Mouse (Mus musculus) left cerebral cortex, adult 18-20 months (tissue): ENCODE data around the gene Cfap74. TPM values are rescaled to one million over a fixed set of nuclear protein-coding genes. Genes with fewer than 3 reads are reported as not detected.
A peak's percentile ranks its signal among the peaks of the same experiment; 100 is the strongest.

Experiments
- DNase-seq, 2 experiments: peaks; one replicate each; pipeline ENCODE4 v3.0.0; 2021 to 2022; ENCODE audit warnings: low spot score in 2 of 2, mixed read lengths in 1 of 2
- total RNA-seq, 2 experiments: library from RNA; stranded (reverse); gene quantifications; 2 replicates each; pipeline ENCODE4 v1.2.3; 2021

Gene Cfap74
- total RNA-seq, 2 experiments from 2014 or later, result 12.0 to 13.1 TPM

- DNase-seq, result no peak
Observed at GRCm38 (mm10) chr4:155491529-155492130, 82.6 kb downstream of the Cfap74 start.

- peak; percentile 48 to 49 for DNase-seq
Observed at GRCm38 (mm10) chr4:155492131-155492633, 83.2 kb downstream of the Cfap74 start.

- DNase-seq, result no peak
Observed at GRCm38 (mm10) chr4:155494891-155495290, 85.9 kb downstream of the Cfap74 start.

- no peak for DNase-seq
Observed at GRCm38 (mm10) chr4:155497963-155498362, 89.0 kb downstream of the Cfap74 start.

- DNase-seq, result no peak
Observed at GRCm38 (mm10) chr4:155501126-155501525, 92.1 kb downstream of the Cfap74 start.

GRCm38 (mm10) chr4:155505067-155505466 lies 96.1 kb downstream of the Cfap74 start:
- no peak for DNase-seq

GRCm38 (mm10) chr4:155505671-155506295 lies 96.8 kb downstream of the Cfap74 start:
- DNase-seq, result no peak

GRCm38 (mm10) chr4:155508614-155509013 lies 99.6 kb downstream of the Cfap74 start:
- no peak for DNase-seq

- no peak for DNase-seq
Observed at GRCm38 (mm10) chr4:155510981-155511380, 102.0 kb downstream of the Cfap74 start.

- DNase-seq, result no peak
Observed at GRCm38 (mm10) chr4:155514810-155515209, 105.8 kb downstream of the Cfap74 start.

Other genes with a start within 250 kb of the Cfap74 start
- 100 to 1,000 TPM; 115 to 128 TPM for gene Ski, start 186.6 kb upstream of the Cfap74 start, total RNA-seq
- 10 to 100 TPM; 28.0 to 29.5 TPM for gene Faap20, start 159.4 kb upstream of the Cfap74 start, total RNA-seq
- 100 to 1,000 TPM; 216 to 223 TPM for gene Prkcz, start 47.8 kb upstream of the Cfap74 start, total RNA-seq
- gene Gabrd, start 11.1 kb upstream of the Cfap74 start, total RNA-seq, result 10 to 100 TPM; 77.5 to 84.7 TPM
- 1 to 10 TPM; 1.1 to 1.8 TPM for gene Tmem52, start 59.9 kb downstream of the Cfap74 start, total RNA-seq
- 100 to 1,000 TPM; 859 to 881 TPM for gene Gnb1, start 82.2 kb downstream of the Cfap74 start, total RNA-seq
- 10 to 100 TPM; 57.5 to 57.7 TPM for gene Nadk, start 153.2 kb downstream of the Cfap74 start, total RNA-seq
- 10 to 100 TPM; 47.2 to 48.9 TPM for gene Slc35e2, start 192.2 kb downstream of the Cfap74 start, total RNA-seq
- 10 to 100 TPM; 47.1 to 49.4 TPM for gene Cdk11b, start 215.7 kb downstream of the Cfap74 start, total RNA-seq
- not detected for gene Gm10563, start 236.2 kb downstream of the Cfap74 start, total RNA-seq
- gene Mmp23, start 244.2 kb downstream of the Cfap74 start, total RNA-seq, result 1 to 10 TPM; 2.4 to 4.6 TPM